In the genomic region with DNA sequence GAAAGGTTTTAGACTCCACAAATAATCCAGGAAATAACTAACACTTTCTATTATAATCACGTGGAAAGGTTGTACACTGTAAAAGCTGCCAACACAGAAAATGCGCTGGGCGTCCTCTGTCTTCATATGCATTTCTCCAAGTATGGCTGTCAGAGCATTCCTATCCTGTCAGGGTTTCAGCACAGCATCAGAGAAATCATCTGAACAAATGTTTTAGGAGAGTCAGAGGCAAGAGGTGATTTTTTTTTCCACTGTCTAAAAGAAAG, we compare ENCODE assay signal across 30 mouse cellular contexts.
DNase-seq lines count a peak whose midpoint lies in the region; ATAC-seq lines count a peak whose summit lies in the region.
"Had no signal": no experiment of that assay in that cellular context is flagged by ENCODE, and none has a peak within 500 bp of the region (broad histone marks: within the 10 kb centered on the region; RNA-seq: fewer than 3 reads in every experiment).

No protein-coding gene starts in this region.

- H3K27me3 ChIP-seq in forebrain, embryonic 10.5 days (ENCODE audit: poor library complexity, severe bottlenecking): peaks cover 6% of the 10 kb centered on the region; the same call in 1 of the 2 replicates
- H3K27me3 ChIP-seq in forebrain, embryonic 12.5 days: no peaks in the 10 kb centered on the region
- H3K27me3 ChIP-seq in limb, embryonic 12.5 days: no peaks in the 10 kb centered on the region
- H3K27me3 ChIP-seq in limb, embryonic 10.5 days (ENCODE audit: low read depth, poor library complexity, severe bottlenecking): no peaks in the 10 kb centered on the region
- H3K27me3 ChIP-seq in limb, embryonic 13.5 days: no peaks in the 10 kb centered on the region
- H3K27me3 ChIP-seq in hindbrain, embryonic 11.5 days (ENCODE audit: control insufficient read depth, insufficient read depth, low read length): no peaks in the 10 kb centered on the region
- H3K27me3 ChIP-seq: CH12.LX; heart, embryonic 12.5 days; heart, embryonic 15.5 days; hindbrain, embryonic 12.5 days; hindbrain, embryonic 15.5 days; intestine, embryonic 15.5 days had no signal

- no peak overlapping the region for H3K4me3 ChIP-seq in forebrain, embryonic 10.5 days
- no peak overlapping the region for H3K4me3 ChIP-seq in forebrain, embryonic 12.5 days (replicated peaks)
- H3K4me3 ChIP-seq in limb, embryonic 12.5 days (replicated peaks): no peak overlapping the region
- no peak overlapping the region for H3K4me3 ChIP-seq in limb, embryonic 10.5 days
- no peak overlapping the region for H3K4me3 ChIP-seq in limb, embryonic 13.5 days
- no peak overlapping the region for H3K4me3 ChIP-seq in hindbrain, embryonic 11.5 days (ENCODE audit: low read depth, low read length)
- H3K4me3 ChIP-seq: erythroblast, embryonic 14.5 days; gastrocnemius, adult 2 months; heart, embryonic 12.5 days; heart, embryonic 15.5 days; hindbrain, embryonic 12.5 days; hindbrain, embryonic 15.5 days; intestine, embryonic 15.5 days had no signal

- DNase-seq in forebrain, embryonic 10.5 days (ENCODE audit: extremely low spot score, low spot score): no peak
- DNase-seq in limb, embryonic 10.5 days (ENCODE audit: low spot score): no peak
- peak; percentile 1 for DNase-seq in brain, adult 2 months (ENCODE audit: low read depth, low spot score)
- no peak for DNase-seq in hindbrain, embryonic 11.5 days (ENCODE audit: low spot score)
- DNase-seq: adrenal gland, postnatal 10 days; adrenal gland, postnatal 36 days; B cell, adult 2 months; cerebellum, adult 11 months; cerebellum, adult 2 months; cerebellum, postnatal 10 days; cerebellum, postnatal 36 days; gastrocnemius, adult 2 months; gastrocnemius, postnatal 14 days; heart, adult 18-20 months; heart, postnatal 10 days; heart, postnatal 36 days had no signal

- H3K4me2 ChIP-seq in forebrain, embryonic 12.5 days: no peak overlapping the region
- H3K4me2 ChIP-seq in limb, embryonic 12.5 days: no peak overlapping the region
- H3K4me2 ChIP-seq in limb, embryonic 13.5 days (replicated peaks): peak overlapping the region; percentile 17; the same call in 1 of the 2 replicates
- no peak overlapping the region for H3K4me2 ChIP-seq in hindbrain, embryonic 11.5 days (replicated peaks; ENCODE audit: low read depth, low read length)
- H3K4me2 ChIP-seq: heart, embryonic 12.5 days; heart, embryonic 15.5 days; hindbrain, embryonic 12.5 days; hindbrain, embryonic 15.5 days; intestine, embryonic 15.5 days had no signal

- H3K27ac ChIP-seq in forebrain, embryonic 10.5 days: 0 out of 2 replicates have a peak overlapping the region, but pooled peaks have one; percentile 40
- no peak overlapping the region for H3K27ac ChIP-seq in forebrain, embryonic 12.5 days
- H3K27ac ChIP-seq in limb, embryonic 12.5 days: peak overlapping the region; percentile 57; the same call in 1 of the 2 replicates
- no peak overlapping the region for H3K27ac ChIP-seq in limb, embryonic 10.5 days
- peak overlapping the region; percentile 29; the same call in 1 of the 2 replicates for H3K27ac ChIP-seq in limb, embryonic 13.5 days
- no peak overlapping the region for H3K27ac ChIP-seq in hindbrain, embryonic 11.5 days (ENCODE audit: low read depth, low read length)
- H3K27ac ChIP-seq: gastrocnemius, adult 2 months; heart, embryonic 15.5 days; hindbrain, embryonic 12.5 days; hindbrain, embryonic 15.5 days; intestine, embryonic 15.5 days had no signal

- peaks cover 2% of the 10 kb centered on the region; the same call in 1 of the 2 replicates for H3K9me3 ChIP-seq in forebrain, embryonic 10.5 days
- H3K9me3 ChIP-seq in forebrain, embryonic 12.5 days: no peaks in the 10 kb centered on the region
- 0 out of 2 replicates have a peak, but pooled peaks cover 3% of the 10 kb centered on the region for H3K9me3 ChIP-seq in limb, embryonic 12.5 days
- no peaks in the 10 kb centered on the region for H3K9me3 ChIP-seq in limb, embryonic 10.5 days (replicated peaks)
- H3K9me3 ChIP-seq in limb, embryonic 13.5 days: no peaks in the 10 kb centered on the region
- no peaks in the 10 kb centered on the region for H3K9me3 ChIP-seq in hindbrain, embryonic 11.5 days (ENCODE audit: control insufficient read depth, low read length)
- H3K9me3 ChIP-seq: heart, embryonic 12.5 days; heart, embryonic 15.5 days; hindbrain, embryonic 15.5 days; intestine, embryonic 15.5 days had no signal

- no peaks in the 10 kb centered on the region for H3K36me3 ChIP-seq in forebrain, embryonic 10.5 days (replicated peaks)
- H3K36me3 ChIP-seq in forebrain, embryonic 12.5 days (replicated peaks): no peaks in the 10 kb centered on the region
- no peaks in the 10 kb centered on the region for H3K36me3 ChIP-seq in limb, embryonic 12.5 days
- no peaks in the 10 kb centered on the region for H3K36me3 ChIP-seq in limb, embryonic 10.5 days
- H3K36me3 ChIP-seq in limb, embryonic 13.5 days: no peaks in the 10 kb centered on the region
- H3K36me3 ChIP-seq in hindbrain, embryonic 11.5 days (ENCODE audit: control insufficient read depth, insufficient read depth, low read length): no peaks in the 10 kb centered on the region
- H3K36me3 ChIP-seq: G1E; heart, embryonic 12.5 days; heart, embryonic 15.5 days; hindbrain, embryonic 12.5 days; hindbrain, embryonic 15.5 days; intestine, embryonic 15.5 days had no signal

- H3K9ac ChIP-seq in forebrain, embryonic 12.5 days: no peak overlapping the region
- no peak overlapping the region for H3K9ac ChIP-seq in limb, embryonic 12.5 days (replicated peaks)
- no peak overlapping the region for H3K9ac ChIP-seq in limb, embryonic 13.5 days
- H3K9ac ChIP-seq in hindbrain, embryonic 11.5 days (ENCODE audit: low read depth, low read length): no peak overlapping the region
- H3K9ac ChIP-seq: forebrain, postnatal 0 days; heart, embryonic 12.5 days; heart, embryonic 15.5 days; hindbrain, embryonic 12.5 days; hindbrain, embryonic 15.5 days; intestine, embryonic 15.5 days had no signal

- ATAC-seq in forebrain, embryonic 12.5 days (ENCODE audit: low FRiP score): no peak
- no peak for ATAC-seq in limb, embryonic 12.5 days (ENCODE audit: insufficient number of reproducible peaks, insufficient read depth, low FRiP score, low TSS enrichment, low read depth)
- peak; percentile 55; the same call in 1 of the 2 replicates for ATAC-seq in limb, embryonic 13.5 days (ENCODE audit: low FRiP score, low read depth)
- no peak for ATAC-seq in hindbrain, embryonic 11.5 days (ENCODE audit: low FRiP score)
- ATAC-seq: forebrain, embryonic 14.5 days; intestine, embryonic 15.5 days; Patski had no signal

- H3K4me1 ChIP-seq in forebrain, embryonic 10.5 days: peaks cover 42% of the 10 kb centered on the region
- peaks cover 20% of the 10 kb centered on the region for H3K4me1 ChIP-seq in forebrain, embryonic 12.5 days
- peaks cover 28% of the 10 kb centered on the region for H3K4me1 ChIP-seq in limb, embryonic 12.5 days (replicated peaks)
- peaks cover 26% of the 10 kb centered on the region for H3K4me1 ChIP-seq in limb, embryonic 10.5 days
- H3K4me1 ChIP-seq in limb, embryonic 13.5 days: peaks cover 22% of the 10 kb centered on the region
- no peaks in the 10 kb centered on the region for H3K4me1 ChIP-seq in hindbrain, embryonic 11.5 days (replicated peaks; ENCODE audit: control insufficient read depth, insufficient read depth, low read length)
- H3K4me1 ChIP-seq: heart, embryonic 12.5 days; heart, embryonic 15.5 days; hindbrain, embryonic 15.5 days; intestine, embryonic 15.5 days had no signal

- 82% methylated on average over 3 of the region's 3 CpGs for WGBS in forebrain, embryonic 10.5 days
- WGBS in forebrain, embryonic 12.5 days: 90% methylated on average over 3 of the region's 3 CpGs
- WGBS in limb, embryonic 12.5 days: 24% methylated on average over 3 of the region's 3 CpGs
- 66% methylated on average over 3 of the region's 3 CpGs for WGBS in limb, embryonic 10.5 days
- 23% methylated on average over 3 of the region's 3 CpGs for WGBS in limb, embryonic 13.5 days
- 83% methylated on average over 3 of the region's 3 CpGs for WGBS in hindbrain, embryonic 11.5 days

Comparison
In these comparisons a context has a peak if more than half of its experiments do, and no peak if none do; other contexts are left out.
1. H3K27ac ChIP-seq: peak in forebrain, embryonic 10.5 days (single experiment), limb, embryonic 12.5 days (single experiment) and limb, embryonic 13.5 days (single experiment); none in forebrain, embryonic 12.5 days (single experiment), limb, embryonic 10.5 days (single experiment) and hindbrain, embryonic 11.5 days (single experiment).